Mouse (Mus musculus) testis, adult 2 months (tissue): ENCODE data around the gene Mier2.

ENCODE experiments used
- CTCF ChIP-seq: fragments of 200-500 bp; IDR thresholded peaks from 2 replicates; pipeline ENCODE4 v1.5.1; 2012; ENCODE audit warnings: low read depth, mild to moderate bottlenecking, inconsistent platforms, low read length, moderate library complexity; ENCODE audit not compliant: control insufficient read depth, insufficient read depth, insufficient replicate concordance
- POLR2A ChIP-seq: fragments of 200-500 bp; IDR thresholded peaks from 2 replicates; pipeline ENCODE4 v1.6.1; 2012; ENCODE audit warnings: low read depth, mild to moderate bottlenecking, inconsistent platforms, low read length, moderate library complexity; ENCODE audit not compliant: control insufficient read depth

- TF ChIP-seq CTCF (no peak), POLR2A (no peak)
Measured at GRCm38 (mm10) chr10:79545891-79546290, 9.1 kb downstream of the Mier2 start.
